Mouse (Mus musculus) C2C12 (cell line): ENCODE results near the gene Rnls.

Experiments
- CTCF ChIP-seq: IDR thresholded peaks from one replicate; pipeline ENCODE4 v1.5.1; 2011; ENCODE audit not compliant: control insufficient read depth, insufficient read depth, insufficient read length
- MAX ChIP-seq: IDR thresholded peaks from one replicate; pipeline ENCODE4 v1.6.1; 2011; ENCODE audit warnings: mild to moderate bottlenecking, control low read depth
- USF1 ChIP-seq: IDR thresholded peaks from one replicate; pipeline ENCODE4 v1.6.1; 2011; ENCODE audit warnings: low read depth, mild to moderate bottlenecking, control low read depth, moderate library complexity

GRCm38 (mm10) chr19:33119947-33120346, 272.1 kb downstream of the Rnls start:
- no peak for TF ChIP-seq USF1
- TF ChIP-seq CTCF, result no peak
- TF ChIP-seq MAX, result no peak
